Mouse (Mus musculus) MEL (cell line): ENCODE measurements at regions not wholly inside any gene's neighbourhood (a gene's known extent, or its start where the extent isn't known, plus 50 kb on each side); places are given as distances from the start of the nearest gene placed in this dataset.
"Not testable (repeated sequence)": the region's sequence is repeated elsewhere in the genome, so short reads cannot be mapped to it uniquely, and the experiment has no call there.

Experiments
- DNase-seq: peaks from one replicate; pipeline ENCODE4 v3.0.0; 2011; ENCODE audit warnings: low read depth, low spot score
- H3K27ac ChIP-seq: 2 replicates; pipeline ENCODE4 v1.5.1; 2012; ENCODE audit warnings: low read depth, mild to moderate bottlenecking, control low read depth, low read length, moderate library complexity; ENCODE audit not compliant: control insufficient read depth
- H3K27me3 ChIP-seq, 2 experiments: fragments of 150-350 bp in 1 of 2; sonication (generic) in 1 of 2; 2 replicates each; pipeline ENCODE4 v1.6.1; 2012; ENCODE audit warnings: low read length in 2 of 2, mild to moderate bottlenecking in 2 of 2, improper control_type of control experiment in 1 of 2, moderate library complexity in 1 of 2; ENCODE audit not compliant: insufficient read depth in 2 of 2, control insufficient read depth in 1 of 2
- H3K36me3 ChIP-seq, 2 experiments: 2 replicates each; pipeline ENCODE4 v1.6.1; 2012 to 2014; ENCODE audit warnings: low read length in 2 of 2, improper control_type of control experiment in 1 of 2, inconsistent platforms in 1 of 2, mild to moderate bottlenecking in 1 of 2; ENCODE audit not compliant: insufficient read depth in 2 of 2, control insufficient read depth in 1 of 2
- H3K4me1 ChIP-seq, 2 experiments: fragments of 150-350 bp in 1 of 2; sonication (generic) in 1 of 2; 2 replicates each; pipeline ENCODE4 v1.6.1; 2012; ENCODE audit warnings: low read length in 2 of 2, improper control_type of control experiment in 1 of 2, mild to moderate bottlenecking in 1 of 2; ENCODE audit not compliant: insufficient read depth in 2 of 2, control insufficient read depth in 1 of 2
- H3K4me3 ChIP-seq, 2 experiments: fragments of 150-350 bp in 1 of 2; sonication (generic) in 1 of 2; 2 replicates each; pipeline ENCODE4 v1.5.1; 2012; ENCODE audit warnings: low read depth in 2 of 2, low read length in 2 of 2, mild to moderate bottlenecking in 2 of 2, moderate library complexity in 2 of 2, control low read depth in 1 of 2, improper control_type of control experiment in 1 of 2; ENCODE audit not compliant: control insufficient read depth in 1 of 2, insufficient read depth in 1 of 2
- H3K79me2 ChIP-seq: 2 replicates; pipeline ENCODE4 v1.6.1; 2012; ENCODE audit warnings: mild to moderate bottlenecking, low read length, moderate library complexity; ENCODE audit not compliant: control insufficient read depth, poor library complexity, insufficient read depth
- H3K9ac ChIP-seq: 2 replicates; pipeline ENCODE4 v1.6.1; 2012; ENCODE audit warnings: low read depth, mild to moderate bottlenecking, control low read depth, low read length, moderate library complexity; ENCODE audit not compliant: control insufficient read depth, poor library complexity, severe bottlenecking
- H3K9me3 ChIP-seq: fragments of 150-350 bp; sonication (generic); replicated peaks from 2 replicates; pipeline ENCODE4 v1.6.1; 2012; ENCODE audit warnings: mild to moderate bottlenecking, low read length, improper control_type of control experiment, moderate library complexity; ENCODE audit not compliant: insufficient read depth
- CHD1 ChIP-seq: IDR thresholded peaks from 2 replicates; pipeline ENCODE4 v1.6.1; 2012; ENCODE audit warnings: low read depth, mild to moderate bottlenecking, inconsistent platforms, low read length, improper control_type of control experiment
- CTCF ChIP-seq, 3 experiments: IDR thresholded peaks in 2 of 3; conservative IDR thresholded peaks in 1 of 3; 2 replicates each; pipeline ENCODE4 v1.5.1; 2011 to 2012; ENCODE audit warnings: low read length in 3 of 3, low read depth in 2 of 3, mild to moderate bottlenecking in 2 of 3, improper control_type of control experiment in 1 of 3, inconsistent platforms in 1 of 3, mixed read lengths in 1 of 3, moderate library complexity in 1 of 3; ENCODE audit not compliant: control insufficient read depth in 1 of 3, insufficient read depth in 1 of 3, poor library complexity in 1 of 3, severe bottlenecking in 1 of 3
- ELF1 ChIP-seq: IDR thresholded peaks from 2 replicates; pipeline ENCODE4 v1.6.1; 2014; ENCODE audit warnings: low read depth, mild to moderate bottlenecking, inconsistent platforms, low read length, improper control_type of control experiment, moderate library complexity
- ETS1 ChIP-seq: IDR thresholded peaks from 2 replicates; pipeline ENCODE4 v1.6.1; 2012; ENCODE audit warnings: low read depth, mild to moderate bottlenecking, inconsistent platforms, low read length, improper control_type of control experiment, moderate library complexity
- KAT2A ChIP-seq: conservative IDR thresholded peaks from 2 replicates; pipeline ENCODE4 v1.6.1; 2012; ENCODE audit warnings: low read depth, low read length, improper control_type of control experiment, inconsistent platforms
- MAFK ChIP-seq: IDR thresholded peaks from 2 replicates; pipeline ENCODE4 v1.6.1; 2011; ENCODE audit warnings: low read depth, mild to moderate bottlenecking, low read length, improper control_type of control experiment, borderline replicate concordance
- MAZ ChIP-seq: IDR thresholded peaks from 2 replicates; pipeline ENCODE4 v1.6.1; 2012; ENCODE audit warnings: low read depth, mild to moderate bottlenecking, inconsistent platforms, low read length, improper control_type of control experiment
- MEF2A ChIP-seq: IDR thresholded peaks from 2 replicates; pipeline ENCODE4 v1.6.1; 2014; ENCODE audit warnings: low read depth, mild to moderate bottlenecking, inconsistent platforms, low read length, improper control_type of control experiment; ENCODE audit not compliant: poor library complexity, insufficient replicate concordance, severe bottlenecking; ENCODE audit errors: extremely low read depth
- MXI1 ChIP-seq: IDR thresholded peaks from 2 replicates; pipeline ENCODE4 v1.6.1; 2011; ENCODE audit warnings: mild to moderate bottlenecking, low read depth, low read length, improper control_type of control experiment
- MYC ChIP-seq: IDR thresholded peaks from 2 replicates; pipeline ENCODE4 v1.6.1; 2011; ENCODE audit warnings: low read depth, mild to moderate bottlenecking, low read length, improper control_type of control experiment, moderate library complexity
- NELFE ChIP-seq: IDR thresholded peaks from 2 replicates; pipeline ENCODE4 v1.6.1; 2011; ENCODE audit warnings: low read depth, low read length, improper control_type of control experiment
- NRF1 ChIP-seq: IDR thresholded peaks from 2 replicates; pipeline ENCODE4 v1.6.1; 2014; ENCODE audit warnings: low read depth, mild to moderate bottlenecking, inconsistent platforms, low read length, improper control_type of control experiment, moderate library complexity; ENCODE audit not compliant: poor library complexity, insufficient read depth, severe bottlenecking
- POLR2AphosphoS2 ChIP-seq: IDR thresholded peaks from 2 replicates; pipeline ENCODE4 v1.6.1; 2011; ENCODE audit warnings: low read length, improper control_type of control experiment
- RCOR1 ChIP-seq: IDR thresholded peaks from 2 replicates; pipeline ENCODE4 v1.6.1; 2012; ENCODE audit warnings: low read depth, mild to moderate bottlenecking, inconsistent platforms, low read length, improper control_type of control experiment
- SMC3 ChIP-seq: IDR thresholded peaks from 2 replicates; pipeline ENCODE4 v1.6.1; 2011; ENCODE audit warnings: low read depth, low read length, improper control_type of control experiment
- UBTF ChIP-seq: IDR thresholded peaks from 2 replicates; pipeline ENCODE4 v1.6.1; 2012; ENCODE audit warnings: low read depth, mild to moderate bottlenecking, inconsistent platforms, low read length, improper control_type of control experiment, moderate library complexity, borderline replicate concordance; ENCODE audit not compliant: insufficient read depth
- USF1 ChIP-seq: IDR thresholded peaks from 2 replicates; pipeline ENCODE4 v1.6.1; 2014; ENCODE audit warnings: low read depth, mild to moderate bottlenecking, inconsistent platforms, low read length, improper control_type of control experiment, moderate library complexity

GRCm38 (mm10) chr9:51668976-51669375, 96.2 kb upstream of the Arhgap20 start:
- DNase-seq, H3K79me2 ChIP-seq: not testable (repeated sequence)

GRCm38 (mm10) chr9:51670531-51670930, 94.6 kb upstream of the Arhgap20 start:
- no peaks in the 10 kb centered on the region for H3K27me3 ChIP-seq
- TF ChIP-seq ETS1 (no peak), KAT2A (no peak), MXI1 (no peak), NELFE (no peak), MEF2A (no peak), RCOR1 (no peak), ELF1 (no peak), CHD1 (no peak), MAFK (no peak), CTCF (IDR thresholded peaks at IDR 0.05 in 2 of 3, conservative IDR thresholded peaks at IDR 0.05 in 1 of 3; ENCODE audit: control insufficient read depth in 1 of 3, insufficient read depth in 1 of 3, low read depth in 2 of 3, low read length in 3 of 3, poor library complexity in 1 of 3, severe bottlenecking in 1 of 3) (no peak), MYC (no peak), UBTF (no peak), POLR2AphosphoS2 (no peak), USF1 (no peak), MAZ (no peak), SMC3 (no peak), NRF1 (no peak)
- no peak overlapping the region for H3K27ac ChIP-seq
- H3K4me3 ChIP-seq = no peak overlapping the region
- no peaks in the 10 kb centered on the region for H3K36me3 ChIP-seq
- no peak overlapping the region for H3K9ac ChIP-seq
- no peak for DNase-seq
- no peaks in the 10 kb centered on the region for H3K79me2 ChIP-seq
- H3K9me3 ChIP-seq = no peaks in the 10 kb centered on the region
- H3K4me1 ChIP-seq = no peaks in the 10 kb centered on the region

More at GRCm38 (mm10) chr9:51668976-51669375, 96.2 kb upstream of the Arhgap20 start:
- not testable (repeated sequence) for H3K9me3 ChIP-seq, H3K4me3 ChIP-seq, H3K9ac ChIP-seq, H3K27me3 ChIP-seq, H3K27ac ChIP-seq, H3K4me1 ChIP-seq, H3K36me3 ChIP-seq
